Mouse (Mus musculus) common myeloid progenitor, adult 5-6 weeks (primary cell): ENCODE measurements around the gene Egfl6. TPM values are rescaled to one million over a fixed set of nuclear protein-coding genes. Genes with fewer than 3 reads are reported as not detected.

Source experiments
- ATAC-seq: replicated peaks from 2 replicates; pipeline ENCODE4 v1.8.0; 2016; ENCODE audit warnings: low read depth, mild to moderate bottlenecking, moderate TSS enrichment, inconsistent platforms; ENCODE audit not compliant: poor library complexity, severe bottlenecking
- total RNA-seq: library from RNA; stranded (forward); fragments of 200-1000, 187-1606 nt; gene quantifications from 2 replicates; pipeline ENCODE4 v1.2.3, GENCODE M21; 2017

The Egfl6 gene
- not detected in 2 replicates for total RNA-seq

GRCm38 (mm10) chrX:166584947-166585824 is at the start of gene Egfl6:
Egfl6 (minus strand) TSS chrX:166585720.
- peak; percentile 52; the same call in 1 of the 2 replicates for ATAC-seq

- ATAC-seq: peak; percentile 99
These were observed 41.5 kb upstream of the Egfl6 start for GRCm38 (mm10) chrX:166626866-166627570.

GRCm38 (mm10) chrX:166626174-166626573 is 40.7 kb upstream of the Egfl6 start:
- no peak for ATAC-seq

GRCm38 (mm10) chrX:166623176-166623575 is 37.7 kb upstream of the Egfl6 start:
- no peak for ATAC-seq

- no peak for ATAC-seq
These were observed 36.2 kb upstream of the Egfl6 start for GRCm38 (mm10) chrX:166621560-166622301.

GRCm38 (mm10) chrX:166620900-166621299 is 35.4 kb upstream of the Egfl6 start:
- ATAC-seq: no peak

GRCm38 (mm10) chrX:166619084-166619483 is 33.6 kb upstream of the Egfl6 start:
- no peak for ATAC-seq

- ATAC-seq: no peak
These were observed 29.7 kb upstream of the Egfl6 start for GRCm38 (mm10) chrX:166615191-166615590.

- ATAC-seq: no peak
These were observed 9.4 kb downstream of the Egfl6 start for GRCm38 (mm10) chrX:166576111-166576510.

- no peak for ATAC-seq
These were observed 19.5 kb downstream of the Egfl6 start for GRCm38 (mm10) chrX:166565983-166566382.

- no peak for ATAC-seq
These were observed 20.1 kb downstream of the Egfl6 start for GRCm38 (mm10) chrX:166565401-166565800.

- no peak for ATAC-seq
These were observed 20.6 kb downstream of the Egfl6 start for GRCm38 (mm10) chrX:166564900-166565299.

- no peak for ATAC-seq
These were observed 26.2 kb downstream of the Egfl6 start for GRCm38 (mm10) chrX:166559333-166559732.

GRCm38 (mm10) chrX:166552355-166552754 is 33.2 kb downstream of the Egfl6 start:
- ATAC-seq: no peak

GRCm38 (mm10) chrX:166546495-166546894 is 39.0 kb downstream of the Egfl6 start:
- no peak for ATAC-seq

- ATAC-seq: no peak
These were observed 50.4 kb downstream of the Egfl6 start for GRCm38 (mm10) chrX:166535138-166535537.

- ATAC-seq: no peak
These were observed 52.1 kb downstream of the Egfl6 start for GRCm38 (mm10) chrX:166533432-166533831.

GRCm38 (mm10) chrX:166531671-166532070 is 53.8 kb downstream of the Egfl6 start:
- ATAC-seq: no peak

- ATAC-seq: no peak
These were observed 57.4 kb downstream of the Egfl6 start for GRCm38 (mm10) chrX:166528126-166528525.

- ATAC-seq: no peak
These were observed 59.7 kb downstream of the Egfl6 start for GRCm38 (mm10) chrX:166525637-166526315.
